Mouse (Mus musculus) hindbrain, embryonic 12.5 days (tissue): ENCODE results near the gene Sept9. TPM values are rescaled to one million over a fixed set of nuclear protein-coding genes. Genes with fewer than 3 reads are reported as not detected.

Experiments
- ATAC-seq: fragments of 200-750 bp; cut with Nextera tagmentation; 2 replicates; pipeline ENCODE4 v1.8.0; 2017; ENCODE audit warnings: moderate TSS enrichment; ENCODE audit not compliant: low FRiP score
- H3K27ac ChIP-seq: fragments of 300-500 bp; sonication (generic); 2 replicates; pipeline ENCODE4 v1.5.1; 2016; ENCODE audit warnings: mild to moderate bottlenecking
- H3K27me3 ChIP-seq: fragments of 300-500 bp; sonication (generic); 2 replicates; pipeline ENCODE4 v1.6.1; 2016; ENCODE audit warnings: mild to moderate bottlenecking
- H3K36me3 ChIP-seq: fragments of 300-500 bp; sonication (generic); 2 replicates; pipeline ENCODE4 v1.6.1; 2016; ENCODE audit warnings: mild to moderate bottlenecking
- H3K4me1 ChIP-seq: fragments of 300-500 bp; sonication (generic); 2 replicates; pipeline ENCODE4 v1.6.1; 2016
- H3K4me2 ChIP-seq: fragments of 300-500 bp; sonication (generic); replicated peaks from 2 replicates; pipeline ENCODE4 v1.6.1; 2016; ENCODE audit warnings: mild to moderate bottlenecking
- H3K4me3 ChIP-seq: fragments of 300-500 bp; sonication (generic); 2 replicates; pipeline ENCODE4 v1.5.1; 2016; ENCODE audit warnings: mild to moderate bottlenecking
- H3K9ac ChIP-seq: fragments of 300-500 bp; sonication (generic); 2 replicates; pipeline ENCODE4 v1.6.1; 2016; ENCODE audit warnings: mild to moderate bottlenecking, moderate library complexity
- H3K9me3 ChIP-seq: fragments of 300-500 bp; sonication (generic); replicated peaks from 2 replicates; pipeline ENCODE4 v1.6.1; 2016; ENCODE audit warnings: mild to moderate bottlenecking
- WGBS: fragments of 180-500 bp; shearing (Covaris S2); methylation state at CpG from one replicate; pipeline ENCODE4 v1.1.7; 2016; 5-methylcytosine and 5-hydroxymethylcytosine counted together
- polyA plus RNA-seq: library from polyadenylated mRNA; unstranded; fragments of >200 nt; fragmentation: Nextera tagmentation; extraction: Ambion mirVana; gene quantifications from 2 replicates; pipeline ENCODE4 v1.2.1, GENCODE M21; 2016

Sept9 gene
- polyA plus RNA-seq, 1 experiment from 2014 or later = 165 TPM

GRCm38 (mm10) chr11:117249985-117250928, 50.8 kb downstream of the Sept9 start:
- WGBS = 88% methylated on average over 22 of the region's 22 CpGs
- H3K4me1 ChIP-seq = peaks cover 26% of the 10 kb centered on the region
- no peaks in the 10 kb centered on the region for H3K36me3 ChIP-seq
- no peak for ATAC-seq
- no peak overlapping the region for H3K9ac ChIP-seq
- no peak overlapping the region for H3K27ac ChIP-seq
- H3K4me3 ChIP-seq = no peak overlapping the region
- H3K4me2 ChIP-seq = no peak overlapping the region
- no peaks in the 10 kb centered on the region for H3K27me3 ChIP-seq
- no peaks in the 10 kb centered on the region for H3K9me3 ChIP-seq

- Histone ChIP-seq H3K27me3 (no peaks in the 10 kb centered on the region), H3K4me2 (no peak overlapping the region), H3K36me3 (no peaks in the 10 kb centered on the region), H3K4me3 (no peak overlapping the region), H3K27ac (no peak overlapping the region), H3K9ac (no peak overlapping the region), H3K4me1 (peaks cover 33% of the 10 kb centered on the region), H3K9me3 (no peaks in the 10 kb centered on the region)
- WGBS = 86% methylated on average over 4 of the region's 4 CpGs
- no peak for ATAC-seq
Observed at GRCm38 (mm10) chr11:117251755-117252154, 52.3 kb downstream of the Sept9 start.

- Histone ChIP-seq H3K4me1 (peaks cover 33% of the 10 kb centered on the region), H3K36me3 (no peaks in the 10 kb centered on the region), H3K4me3 (no peak overlapping the region), H3K9me3 (no peaks in the 10 kb centered on the region), H3K27me3 (no peaks in the 10 kb centered on the region), H3K27ac (no peak overlapping the region), H3K9ac (no peak overlapping the region), H3K4me2 (no peak overlapping the region)
- no peak for ATAC-seq
- WGBS = 86% methylated on average over 13 of the region's 13 CpGs
Observed at GRCm38 (mm10) chr11:117252846-117253245, 53.4 kb downstream of the Sept9 start.

- 0 out of 2 replicates have a peak, but pooled peaks have one; percentile 32 for ATAC-seq
- H3K9me3 ChIP-seq = no peaks in the 10 kb centered on the region
- H3K9ac ChIP-seq = no peak overlapping the region
Observed at GRCm38 (mm10) chr11:117254161-117255107, 55.0 kb downstream of the Sept9 start.

DNA sequence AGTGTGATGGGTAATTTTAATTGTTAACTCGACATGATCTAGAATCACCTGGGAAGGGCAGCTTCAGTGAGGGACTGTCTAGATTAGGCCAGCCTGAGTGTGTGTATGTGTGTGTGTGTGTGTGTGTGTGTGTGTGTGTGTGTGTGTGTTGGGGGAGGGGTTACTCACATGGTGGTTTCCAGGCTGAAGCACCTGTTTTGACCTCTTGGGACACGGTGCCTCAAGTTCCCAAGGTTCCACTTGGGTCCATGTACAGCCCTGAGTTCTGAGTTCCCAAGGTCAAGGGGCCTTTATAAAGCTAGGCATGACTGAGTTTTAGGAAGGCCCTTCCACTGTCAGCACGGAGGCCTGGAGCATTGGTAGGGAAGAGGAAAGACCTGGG, 55.6 kb downstream of the Sept9 start:
- Histone ChIP-seq H3K4me1 (peaks cover 17% of the 10 kb centered on the region), H3K9me3 (no peaks in the 10 kb centered on the region), H3K4me2 (no peak overlapping the region), H3K27ac (no peak overlapping the region), H3K4me3 (no peak overlapping the region), H3K27me3 (no peaks in the 10 kb centered on the region), H3K9ac (no peak overlapping the region), H3K36me3 (no peaks in the 10 kb centered on the region)
- no peak for ATAC-seq
- 80% methylated on average over 3 of the region's 3 CpGs for WGBS

More at GRCm38 (mm10) chr11:117254161-117255107, 55.0 kb downstream of the Sept9 start:
- no peaks in the 10 kb centered on the region for H3K27me3 ChIP-seq
- peaks cover 20% of the 10 kb centered on the region for H3K4me1 ChIP-seq
- 59% methylated on average over 18 of the region's 18 CpGs for WGBS
- H3K27ac ChIP-seq = 0 out of 2 replicates have a peak overlapping the region, but pooled peaks have one; percentile 7
- no peak overlapping the region for H3K4me2 ChIP-seq
- no peak overlapping the region for H3K4me3 ChIP-seq
- no peaks in the 10 kb centered on the region for H3K36me3 ChIP-seq

DNA sequence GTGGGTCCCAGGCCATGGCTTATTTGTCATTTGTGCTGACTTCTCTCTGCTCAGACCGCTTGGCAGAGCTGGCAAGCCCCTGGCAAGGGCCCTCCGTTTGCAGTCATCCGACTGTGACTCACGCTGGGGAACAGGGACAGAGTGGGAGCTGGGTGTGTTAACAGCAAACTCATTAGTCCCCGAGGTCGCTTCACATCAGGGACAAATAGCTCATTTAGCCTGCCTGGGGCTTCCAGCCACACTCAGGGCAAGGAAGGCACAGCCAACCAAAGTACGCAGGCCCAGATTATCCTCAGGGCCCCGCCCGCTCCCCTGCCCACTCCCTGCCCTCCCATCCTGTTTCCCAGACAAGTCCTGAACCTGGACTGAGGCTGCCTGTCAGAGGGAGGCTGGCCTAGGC, 56.6 kb downstream of the Sept9 start:
- Histone ChIP-seq H3K36me3 (no peaks in the 10 kb centered on the region), H3K4me1 (peaks cover 17% of the 10 kb centered on the region), H3K27ac (no peak overlapping the region), H3K27me3 (no peaks in the 10 kb centered on the region), H3K9me3 (no peaks in the 10 kb centered on the region), H3K4me2 (no peak overlapping the region), H3K9ac (no peak overlapping the region), H3K4me3 (no peak overlapping the region)
- 63% methylated on average over 9 of the region's 9 CpGs for WGBS
- no peak for ATAC-seq

GRCm38 (mm10) chr11:117256840-117257239, 57.4 kb downstream of the Sept9 start:
- 95% methylated on average over 6 of the region's 6 CpGs for WGBS
- no peak overlapping the region for H3K27ac ChIP-seq
- no peak overlapping the region for H3K4me2 ChIP-seq
- H3K4me3 ChIP-seq = no peak overlapping the region
- peaks cover 17% of the 10 kb centered on the region for H3K4me1 ChIP-seq
- no peaks in the 10 kb centered on the region for H3K36me3 ChIP-seq
- ATAC-seq = no peak
- H3K27me3 ChIP-seq = no peaks in the 10 kb centered on the region
- H3K9me3 ChIP-seq = no peaks in the 10 kb centered on the region
- no peak overlapping the region for H3K9ac ChIP-seq

GRCm38 (mm10) chr11:117257266-117257665, 57.8 kb downstream of the Sept9 start:
- no peak overlapping the region for H3K27ac ChIP-seq
- H3K9me3 ChIP-seq = no peaks in the 10 kb centered on the region
- peaks cover 17% of the 10 kb centered on the region for H3K4me1 ChIP-seq
- ATAC-seq = no peak
- H3K27me3 ChIP-seq = no peaks in the 10 kb centered on the region
- no peak overlapping the region for H3K4me2 ChIP-seq
- H3K36me3 ChIP-seq = no peaks in the 10 kb centered on the region
- H3K4me3 ChIP-seq = no peak overlapping the region
- WGBS = 100% methylated on average over 1 of the region's 1 CpGs
- no peak overlapping the region for H3K9ac ChIP-seq

DNA sequence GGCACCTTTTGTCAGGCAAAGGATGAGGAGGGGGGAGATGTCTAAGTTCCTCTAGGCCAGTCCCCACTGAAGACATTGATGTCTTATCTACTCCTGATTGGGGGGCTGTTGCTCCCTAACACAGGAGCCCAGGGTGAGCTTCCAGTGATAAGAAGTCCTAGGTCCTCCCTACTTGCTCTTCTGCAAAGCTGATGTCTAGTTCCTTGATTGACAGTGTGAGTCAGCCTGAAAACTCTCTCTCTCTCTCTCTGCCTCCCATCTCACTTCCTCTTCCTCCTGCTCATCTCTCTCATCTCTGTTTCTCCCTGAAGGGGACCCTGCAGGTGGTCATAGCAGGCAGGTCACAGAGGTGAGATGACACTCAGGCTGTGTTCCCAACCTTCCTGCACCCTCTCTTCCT, 58.4 kb downstream of the Sept9 start:
- no peak overlapping the region for H3K9ac ChIP-seq
- H3K36me3 ChIP-seq = no peaks in the 10 kb centered on the region
- ATAC-seq = no peak

DNA sequence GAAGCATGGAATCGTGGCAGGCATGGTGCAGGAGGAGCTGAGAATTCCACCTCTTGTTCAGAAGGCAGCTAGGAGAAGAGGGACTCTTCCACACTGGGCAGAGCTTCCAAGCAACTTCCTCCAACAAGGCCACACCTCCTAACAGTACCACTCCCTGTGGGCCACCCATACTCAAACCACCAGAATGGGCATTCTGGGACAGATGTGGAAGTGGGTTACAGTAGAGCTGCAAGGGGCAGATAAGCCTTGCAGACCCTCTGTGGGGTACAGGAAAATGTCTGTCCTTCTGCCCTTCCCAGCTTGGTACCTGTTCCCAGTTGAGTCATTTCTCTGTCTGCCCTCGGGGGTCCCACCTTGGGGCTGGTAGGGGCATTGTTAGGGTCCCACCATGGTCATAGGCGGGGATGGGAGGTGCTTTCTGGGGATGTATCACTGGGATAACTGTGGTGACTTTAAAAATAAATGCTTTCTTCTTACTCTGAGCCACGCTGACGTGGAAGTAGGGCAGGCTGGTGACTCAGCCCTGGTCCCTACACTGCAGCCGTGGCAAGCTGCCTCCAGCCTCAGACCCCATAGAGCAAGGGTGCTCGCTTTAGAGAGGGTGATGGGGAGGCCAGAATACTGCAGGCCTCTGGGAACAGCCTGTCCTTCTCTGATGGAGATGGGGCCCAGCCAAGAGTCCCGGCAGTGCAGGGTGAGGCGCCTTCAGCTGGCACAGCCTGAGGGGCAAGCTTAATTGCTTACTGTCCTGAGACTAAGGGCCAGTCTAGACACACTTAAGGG, 59.9 kb downstream of the Sept9 start:
- no peak overlapping the region for H3K4me2 ChIP-seq
- H3K4me3 ChIP-seq = no peak overlapping the region
- no peaks in the 10 kb centered on the region for H3K9me3 ChIP-seq
- WGBS = 83% methylated on average over 9 of the region's 9 CpGs
- no peaks in the 10 kb centered on the region for H3K27me3 ChIP-seq
- H3K27ac ChIP-seq = no peak overlapping the region
- H3K36me3 ChIP-seq = no peaks in the 10 kb centered on the region
- no peak for ATAC-seq
- no peak overlapping the region for H3K9ac ChIP-seq
- H3K4me1 ChIP-seq = peaks cover 20% of the 10 kb centered on the region

More for the DNA sequence above, 58.4 kb downstream of the Sept9 start:
- H3K4me2 ChIP-seq = no peak overlapping the region
- H3K4me3 ChIP-seq = no peak overlapping the region
- H3K27ac ChIP-seq = no peak overlapping the region
- H3K4me1 ChIP-seq = peaks cover 17% of the 10 kb centered on the region
- H3K9me3 ChIP-seq = no peaks in the 10 kb centered on the region
- no peaks in the 10 kb centered on the region for H3K27me3 ChIP-seq

GRCm38 (mm10) chr11:117260631-117261030, 61.2 kb downstream of the Sept9 start:
- H3K36me3 ChIP-seq = no peaks in the 10 kb centered on the region
- H3K4me2 ChIP-seq = no peak overlapping the region
- no peak overlapping the region for H3K4me3 ChIP-seq
- H3K27ac ChIP-seq = no peak overlapping the region
- H3K9me3 ChIP-seq = no peaks in the 10 kb centered on the region
- H3K4me1 ChIP-seq = peaks cover 33% of the 10 kb centered on the region
- 49% methylated on average over 9 of the region's 9 CpGs for WGBS
- ATAC-seq = no peak
- H3K27me3 ChIP-seq = no peaks in the 10 kb centered on the region
- no peak overlapping the region for H3K9ac ChIP-seq
